ENCODE assay signal across 17 mouse cellular contexts in genomic region chrX:142703953-142704352, GRCm38 (mm10).
"Had no signal": no experiment of that assay in that cellular context is flagged by ENCODE, and none has a peak within 500 bp of the region (broad histone marks: within the 10 kb centered on the region; RNA-seq: fewer than 3 reads in every experiment).

No protein-coding gene starts in this region.

- H3K27ac ChIP-seq: neural tube, embryonic 12.5 days; neural tube, embryonic 13.5 days; neural tube, embryonic 15.5 days; stomach, embryonic 15.5 days; stomach, postnatal 0 days had no signal

- H3K4me2 ChIP-seq: neural tube, embryonic 12.5 days; neural tube, embryonic 13.5 days; neural tube, embryonic 15.5 days; stomach, embryonic 15.5 days had no signal

- H3K4me3 ChIP-seq: neural tube, embryonic 12.5 days; neural tube, embryonic 13.5 days; neural tube, embryonic 15.5 days; stomach, embryonic 15.5 days had no signal

- H3K9me3 ChIP-seq: neural tube, embryonic 12.5 days; neural tube, embryonic 13.5 days; neural tube, embryonic 15.5 days; stomach, embryonic 15.5 days had no signal

- H3K4me1 ChIP-seq: neural tube, embryonic 12.5 days had no signal

- H3K36me3 ChIP-seq: neural tube, embryonic 12.5 days; neural tube, embryonic 13.5 days; neural tube, embryonic 15.5 days; stomach, embryonic 15.5 days had no signal

- H3K9ac ChIP-seq: neural tube, embryonic 12.5 days; neural tube, embryonic 13.5 days; neural tube, embryonic 15.5 days; stomach, embryonic 15.5 days had no signal

- H3K27me3 ChIP-seq: neural tube, embryonic 12.5 days; stomach, embryonic 15.5 days had no signal

- DNase-seq: retina, postnatal 1 day; right cerebral cortex, adult 18-20 months; right cerebral cortex, postnatal 14 days; right cerebral cortex, postnatal 25 days; right cerebral cortex, postnatal 4 days; spleen, adult 18-20 months; thymus, adult 18-20 months; thymus, adult 2 months; thymus, postnatal 14 days; thymus, postnatal 25 days; thymus, postnatal 36 days; thymus, postnatal 4 days had no signal
